Mouse (Mus musculus): ENCODE data around the gene Prpf4. TPM values are rescaled to one million over a fixed set of nuclear protein-coding genes. Genes with fewer than 3 reads are reported as not detected.

Gene Prpf4
- total RNA-seq, 2 experiments from 2014 or later: 13.2 to 13.3 TPM

GRCm38 (mm10) chr4:62397616-62398365 lies 10.8 kb upstream of the Prpf4 start:
- Histone ChIP-seq H3K4me3 (no peak overlapping the region), H3K27ac (peak overlapping the region; percentile 65)
- TF ChIP-seq CTCF (conservative IDR thresholded peaks at IDR 0.05): no peak
- peak; percentile 48 to 58 for DNase-seq (ENCODE audit: low spot score in 2 of 2)

DNA sequence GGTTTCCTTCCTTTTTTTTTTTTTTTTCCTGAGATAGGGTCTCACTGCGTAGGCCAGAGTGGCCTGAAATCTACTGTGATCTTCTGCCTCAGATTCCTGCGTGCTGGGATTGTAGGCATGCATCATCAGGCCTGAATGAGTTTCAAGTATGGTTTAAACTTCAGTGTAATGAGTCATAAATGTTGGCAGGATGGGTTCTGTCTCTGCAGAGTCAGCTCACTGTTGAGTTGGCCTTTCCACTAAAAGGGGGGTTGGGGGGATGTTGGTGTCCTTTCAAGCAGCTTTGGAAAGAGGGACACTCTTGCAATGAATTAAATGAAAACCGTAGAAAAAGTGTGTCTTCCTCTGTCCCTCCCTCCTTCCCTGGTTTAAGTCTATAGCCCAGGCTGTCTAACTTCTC lies 9.6 kb upstream of the Prpf4 start:
- no peak for TF ChIP-seq CTCF (conservative IDR thresholded peaks at IDR 0.05)
- Histone ChIP-seq H3K4me3 (no peak overlapping the region), H3K27ac (peak overlapping the region; percentile 49)
- DNase-seq (ENCODE audit: low spot score in 2 of 2): peak; percentile 28 to 55

GRCm38 (mm10) chr4:62406133-62406532 lies 2.5 kb upstream of the Prpf4 start:
- H3K4me3 ChIP-seq: no peak overlapping the region
- no peak for TF ChIP-seq CTCF (conservative IDR thresholded peaks at IDR 0.05)
- H3K27ac ChIP-seq: no peak overlapping the region
- DNase-seq (ENCODE audit: low spot score in 2 of 2): no peak

GRCm38 (mm10) chr4:62407730-62408582 lies 641 bp upstream of the Prpf4 start:
- H3K4me3 ChIP-seq: peak overlapping the region; percentile 90
- peak; percentile 20 to 35 for DNase-seq (ENCODE audit: low spot score in 2 of 2)
- peak overlapping the region; percentile 93 for H3K27ac ChIP-seq
- peak; percentile 77 for TF ChIP-seq CTCF (conservative IDR thresholded peaks at IDR 0.05)

- no peak for TF ChIP-seq CTCF (conservative IDR thresholded peaks at IDR 0.05)
- Histone ChIP-seq H3K27ac (no peak overlapping the region), H3K4me3 (peak overlapping the region; percentile 90)
- DNase-seq (ENCODE audit: low spot score in 2 of 2): no peak
Measured at GRCm38 (mm10) chr4:62409615-62410014, 1.0 kb downstream of the Prpf4 start.

GRCm38 (mm10) chr4:62410325-62410724 lies 1.7 kb downstream of the Prpf4 start:
- no peak for TF ChIP-seq CTCF (conservative IDR thresholded peaks at IDR 0.05)
- Histone ChIP-seq H3K4me3 (no peak overlapping the region; the same call in 1 of the 2 replicates), H3K27ac (no peak overlapping the region)
- no peak for DNase-seq (ENCODE audit: low spot score in 2 of 2)

DNA sequence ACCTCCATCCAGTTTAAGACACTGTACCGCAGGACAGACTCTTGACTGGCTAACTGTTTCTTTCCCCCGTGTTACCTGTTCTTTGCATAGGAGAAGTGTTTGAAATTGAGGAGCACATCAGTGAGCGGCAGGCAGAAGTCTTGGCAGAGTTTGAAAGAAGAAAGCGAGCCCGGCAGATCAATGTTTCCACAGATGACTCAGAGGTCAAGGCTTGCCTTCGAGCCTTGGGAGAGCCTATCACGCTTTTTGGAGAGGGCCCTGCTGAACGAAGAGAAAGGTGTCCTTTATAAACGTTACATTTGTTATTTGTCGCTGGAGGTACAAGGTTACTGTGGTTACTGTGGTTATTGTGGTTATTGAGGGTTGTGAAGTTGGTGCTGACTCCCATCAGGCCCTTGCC lies 3.0 kb downstream of the Prpf4 start:
- no peak for TF ChIP-seq CTCF (conservative IDR thresholded peaks at IDR 0.05)
- Histone ChIP-seq H3K27ac (no peak overlapping the region), H3K4me3 (no peak overlapping the region)
- no peak for DNase-seq (ENCODE audit: low spot score in 2 of 2)

- Histone ChIP-seq H3K4me3 (no peak overlapping the region), H3K27ac (peak overlapping the region; percentile 59)
- no peak for TF ChIP-seq CTCF (conservative IDR thresholded peaks at IDR 0.05)
- DNase-seq (ENCODE audit: low spot score in 2 of 2): peak in 1 of 2 experiments; percentile 41
Measured at GRCm38 (mm10) chr4:62418448-62418847, 9.9 kb downstream of the Prpf4 start.

DNA sequence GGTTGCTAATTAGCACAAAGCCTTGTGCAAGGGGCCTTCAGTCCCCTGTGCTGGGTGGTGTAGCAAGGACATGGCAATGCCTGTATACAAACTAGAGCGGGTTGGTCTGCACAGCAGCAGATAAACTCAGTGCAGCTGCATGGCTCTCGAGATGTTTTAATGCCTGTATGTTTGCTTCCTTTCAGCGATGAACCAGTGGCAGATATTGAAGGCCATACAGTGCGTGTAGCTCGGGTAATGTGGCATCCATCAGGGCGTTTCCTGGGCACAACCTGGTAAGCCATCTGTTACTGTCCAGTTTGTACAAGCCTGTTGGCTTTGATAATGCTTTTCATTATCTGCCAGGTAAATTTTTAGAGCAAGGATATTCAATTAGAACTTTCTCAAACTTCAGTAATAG lies 10.5 kb downstream of the Prpf4 start:
- no peak overlapping the region for H3K4me3 ChIP-seq
- DNase-seq (ENCODE audit: low spot score in 2 of 2): no peak
- peak overlapping the region; percentile 59; the same call in 1 of the 2 replicates for H3K27ac ChIP-seq
- TF ChIP-seq CTCF (conservative IDR thresholded peaks at IDR 0.05): no peak

- TF ChIP-seq CTCF (conservative IDR thresholded peaks at IDR 0.05): no peak
- H3K27ac ChIP-seq: no peak overlapping the region
- no peak overlapping the region for H3K4me3 ChIP-seq
- DNase-seq (ENCODE audit: low spot score in 2 of 2): no peak
Measured at GRCm38 (mm10) chr4:62425891-62426290, 17.3 kb downstream of the Prpf4 start.

GRCm38 (mm10) chr4:62427978-62428758 lies 19.6 kb downstream of the Prpf4 start:
- H3K4me3 ChIP-seq: no peak overlapping the region

GRCm38 (mm10) chr4:62429616-62430015 lies 21.0 kb downstream of the Prpf4 start:
- DNase-seq (ENCODE audit: low spot score in 2 of 2): no peak
- TF ChIP-seq CTCF (conservative IDR thresholded peaks at IDR 0.05): no peak
- no peak overlapping the region for H3K4me3 ChIP-seq
- H3K27ac ChIP-seq: no peak overlapping the region

More at GRCm38 (mm10) chr4:62427978-62428758, 19.6 kb downstream of the Prpf4 start:
- TF ChIP-seq CTCF (conservative IDR thresholded peaks at IDR 0.05): no peak
- DNase-seq (ENCODE audit: low spot score in 2 of 2): no peak
- no peak overlapping the region for H3K27ac ChIP-seq

DNA sequence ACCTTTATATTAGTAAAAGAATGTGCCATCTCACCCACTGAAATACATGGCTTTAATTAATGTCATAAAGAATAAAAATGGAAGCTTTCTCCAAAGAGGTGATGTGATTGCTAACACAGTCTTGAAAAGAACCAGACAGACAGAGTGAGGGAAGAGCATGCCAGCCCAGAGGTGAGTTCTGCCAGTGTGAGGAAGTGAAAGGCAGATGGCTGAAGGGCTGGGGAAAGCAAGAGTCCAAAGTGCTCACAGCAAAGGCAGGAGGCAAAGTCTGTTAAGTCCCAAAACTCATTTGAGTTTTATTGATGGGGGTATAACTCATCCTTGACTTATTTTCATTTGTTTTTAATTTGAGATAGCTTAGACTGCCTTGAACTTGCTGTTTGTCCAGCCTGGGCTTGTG lies 22.1 kb downstream of the Prpf4 start:
- no peak for DNase-seq (ENCODE audit: low spot score in 2 of 2)
- no peak for TF ChIP-seq CTCF (conservative IDR thresholded peaks at IDR 0.05)
- H3K4me3 ChIP-seq: no peak overlapping the region
- no peak overlapping the region for H3K27ac ChIP-seq
